Mouse (Mus musculus): ENCODE results near the gene H2al1c. TPM values are rescaled to one million over a fixed set of nuclear protein-coding genes. Genes with fewer than 3 reads are reported as not detected.

H2al1c gene
- polyA plus RNA-seq, 1 experiment, result not detected

DNA sequence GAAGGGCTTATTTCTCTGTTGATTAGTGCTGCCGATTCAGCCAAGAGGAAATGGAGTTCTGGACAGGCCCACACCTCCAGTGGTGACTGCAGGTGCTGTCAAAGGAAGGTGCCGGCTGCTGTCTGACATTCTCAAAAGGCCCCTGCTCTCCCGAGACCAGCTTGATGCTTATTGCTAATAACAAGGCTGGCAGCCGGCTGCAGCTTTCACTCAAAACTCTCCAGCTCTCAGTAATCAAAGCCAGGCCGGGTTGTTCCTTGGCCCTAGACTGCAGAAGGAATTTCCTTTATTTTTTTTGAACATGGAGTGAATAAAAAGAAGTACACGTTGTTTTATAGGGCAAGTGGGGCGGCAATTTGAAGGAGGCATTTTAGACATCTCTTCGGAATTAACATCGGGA lies 40.3 kb downstream of the H2al1c start:
- Histone ChIP-seq H3K4me1 (ENCODE audit: control insufficient read depth, insufficient read depth, low read length) (no peaks in the 10 kb centered on the region), H3K4me3 (ENCODE audit: insufficient read depth, low read depth, low read length) (no peak overlapping the region), H3K36me3 (ENCODE audit: control insufficient read depth, insufficient read depth, low read length) (no peaks in the 10 kb centered on the region), H3K27ac (ENCODE audit: insufficient read depth, low read depth, low read length) (no peak overlapping the region), H3K27me3 (replicated peaks; ENCODE audit: control insufficient read depth, insufficient read depth, low read length) (no peaks in the 10 kb centered on the region)
- no peak for TF ChIP-seq CTCF (conservative IDR thresholded peaks at IDR 0.05; ENCODE audit: insufficient read depth, insufficient read length, low read depth, low read length)
- TF ChIP-seq POLR2A (IDR thresholded peaks at IDR 0.05; ENCODE audit: low read depth, low read length), result no peak
- 69% methylated on average over 9 of the region's 9 CpGs for WGBS
- no peak for DNase-seq

DNA sequence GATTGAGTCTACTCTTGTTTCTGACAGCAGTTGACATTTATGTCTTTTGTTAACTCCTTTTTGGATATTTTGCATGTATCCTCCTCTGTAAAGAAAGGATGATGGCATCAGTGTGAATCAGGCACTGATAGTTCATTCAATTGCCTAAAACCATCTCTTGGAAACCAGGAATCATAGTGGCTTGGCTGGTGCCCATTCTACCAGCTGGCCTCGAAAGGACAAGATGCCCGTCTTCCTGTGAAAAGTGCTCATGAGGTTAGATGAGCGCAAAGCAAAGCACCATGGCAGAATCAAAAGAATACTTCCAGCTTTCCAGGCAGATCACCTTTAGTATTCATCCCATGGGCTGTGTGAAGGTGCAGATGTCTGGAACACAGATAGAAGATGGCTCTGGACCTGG lies 41.3 kb downstream of the H2al1c start:
- DNase-seq, result no peak
- H3K27ac ChIP-seq (ENCODE audit: insufficient read depth, low read depth, low read length), result no peak overlapping the region
- TF ChIP-seq CTCF (conservative IDR thresholded peaks at IDR 0.05; ENCODE audit: insufficient read depth, insufficient read length, low read depth, low read length) (no peak), POLR2A (IDR thresholded peaks at IDR 0.05; ENCODE audit: low read depth, low read length) (no peak)
- H3K27me3 ChIP-seq (replicated peaks; ENCODE audit: control insufficient read depth, insufficient read depth, low read length), result no peaks in the 10 kb centered on the region
- no peak overlapping the region for H3K4me3 ChIP-seq (ENCODE audit: insufficient read depth, low read depth, low read length)
- H3K36me3 ChIP-seq (ENCODE audit: control insufficient read depth, insufficient read depth, low read length), result no peaks in the 10 kb centered on the region
- 95% methylated on average over 3 of the region's 3 CpGs for WGBS
- no peaks in the 10 kb centered on the region for H3K4me1 ChIP-seq (ENCODE audit: control insufficient read depth, insufficient read depth, low read length)

Other genes with a start within 250 kb of the H2al1c start
- gene H2al1a, start 6.4 kb upstream of the H2al1c start, polyA plus RNA-seq (2012; rRNA removed), result not detected in 2 replicates
- not detected in 2 replicates for gene H2al1b, start 3.2 kb upstream of the H2al1c start, polyA plus RNA-seq (2012; rRNA removed)
- not detected in 2 replicates for gene H2al1d, start 3.2 kb downstream of the H2al1c start, polyA plus RNA-seq (2012; rRNA removed)
- gene H2al1e, start 6.3 kb downstream of the H2al1c start, polyA plus RNA-seq (2012; rRNA removed), result not detected in 2 replicates
- not detected in 2 replicates for gene H2al1f, start 9.5 kb downstream of the H2al1c start, polyA plus RNA-seq (2012; rRNA removed)
- not detected in 2 replicates for gene H2al1g, start 12.6 kb downstream of the H2al1c start, polyA plus RNA-seq (2012; rRNA removed)
- gene H2al1h, start 15.8 kb downstream of the H2al1c start, polyA plus RNA-seq (2012; rRNA removed), result not detected in 2 replicates
- not detected in 2 replicates for gene H2al1i, start 19.0 kb downstream of the H2al1c start, polyA plus RNA-seq (2012; rRNA removed)
- not detected in 2 replicates for gene H2al1j, start 22.2 kb downstream of the H2al1c start, polyA plus RNA-seq (2012; rRNA removed)